Mouse (Mus musculus) C2C12 (cell line): ENCODE data around the gene Gm10203.

Experiments used
- CTCF ChIP-seq: IDR thresholded peaks from one replicate; pipeline ENCODE4 v1.5.1; 2011; ENCODE audit not compliant: control insufficient read depth, insufficient read depth, insufficient read length
- MAX ChIP-seq: IDR thresholded peaks from one replicate; pipeline ENCODE4 v1.6.1; 2011; ENCODE audit warnings: mild to moderate bottlenecking, control low read depth
- MYOD1 ChIP-seq: IDR thresholded peaks from one replicate; pipeline ENCODE4 v1.6.1; 2011; ENCODE audit warnings: low read depth; ENCODE audit not compliant: control insufficient read depth, insufficient read length
- USF1 ChIP-seq: IDR thresholded peaks from one replicate; pipeline ENCODE4 v1.6.1; 2011; ENCODE audit warnings: low read depth, mild to moderate bottlenecking, control low read depth, moderate library complexity

DNA sequence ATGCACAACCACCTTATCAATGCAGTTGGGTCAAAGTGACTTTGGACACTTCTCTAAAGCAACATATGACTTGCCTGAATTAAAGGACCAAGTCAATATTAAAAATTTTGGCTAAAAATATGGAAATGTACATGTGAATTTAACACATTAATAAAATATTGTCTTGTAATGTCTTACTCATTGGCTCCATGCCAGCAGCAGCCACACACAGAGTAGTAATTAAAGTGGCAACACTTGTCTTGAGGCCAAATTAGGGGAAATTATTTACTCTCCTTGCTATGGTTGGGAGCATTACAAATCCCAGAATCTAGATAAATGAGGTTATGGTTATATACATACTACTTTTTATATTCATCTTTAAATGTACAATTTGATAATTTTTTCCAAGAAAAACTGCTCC, 13.0 kb upstream of the Gm10203 start:
- no peak for TF ChIP-seq CTCF
- no peak for TF ChIP-seq USF1
- TF ChIP-seq MAX: no peak
- no peak for TF ChIP-seq MYOD1
